Mouse (Mus musculus) layer of hippocampus, adult 8-10 months (tissue): Measurements from ENCODE around the gene Aktip. TPM values are rescaled to one million over a fixed set of nuclear protein-coding genes. Genes with fewer than 3 reads are reported as not detected.

ENCODE experiments used
- DNase-seq, 2 experiments: peaks; one replicate each; pipeline ENCODE4 v3.0.0; 2022; ENCODE audit warnings: low spot score in 2 of 2
- total RNA-seq, 4 experiments: library from RNA; stranded (reverse); gene quantifications; 2 replicates each; pipeline ENCODE4 v1.2.4; 2022

Aktip gene
- 100 to 1,000 TPM in 1 of 4 experiments, 10 to 100 TPM in 3; 98.6 to 105 (median 99.4) TPM for total RNA-seq

DNA sequence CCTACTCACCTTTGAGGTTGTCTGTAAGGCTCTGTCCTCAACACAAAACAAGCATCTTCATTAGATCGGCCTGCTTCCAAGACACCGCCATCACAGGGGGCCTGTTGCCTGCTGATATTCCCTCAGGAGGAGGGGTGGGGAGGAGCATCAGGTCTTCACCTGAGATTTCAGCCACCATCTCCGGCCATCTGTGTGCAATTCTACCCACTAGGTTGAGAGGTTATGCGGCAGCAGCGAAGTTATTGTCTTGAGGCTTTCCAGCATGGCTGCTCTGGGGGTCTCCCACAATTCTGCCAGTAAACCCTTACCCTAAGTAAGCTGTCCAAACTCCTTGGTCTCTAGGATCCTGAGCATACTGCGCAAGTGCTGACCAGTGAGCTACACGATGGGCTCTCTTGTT, at the start of gene Aktip:
TSS of gene Aktip (minus strand) at position 101 of the 400 bp plus-strand sequence.
- no peak for DNase-seq

DNA sequence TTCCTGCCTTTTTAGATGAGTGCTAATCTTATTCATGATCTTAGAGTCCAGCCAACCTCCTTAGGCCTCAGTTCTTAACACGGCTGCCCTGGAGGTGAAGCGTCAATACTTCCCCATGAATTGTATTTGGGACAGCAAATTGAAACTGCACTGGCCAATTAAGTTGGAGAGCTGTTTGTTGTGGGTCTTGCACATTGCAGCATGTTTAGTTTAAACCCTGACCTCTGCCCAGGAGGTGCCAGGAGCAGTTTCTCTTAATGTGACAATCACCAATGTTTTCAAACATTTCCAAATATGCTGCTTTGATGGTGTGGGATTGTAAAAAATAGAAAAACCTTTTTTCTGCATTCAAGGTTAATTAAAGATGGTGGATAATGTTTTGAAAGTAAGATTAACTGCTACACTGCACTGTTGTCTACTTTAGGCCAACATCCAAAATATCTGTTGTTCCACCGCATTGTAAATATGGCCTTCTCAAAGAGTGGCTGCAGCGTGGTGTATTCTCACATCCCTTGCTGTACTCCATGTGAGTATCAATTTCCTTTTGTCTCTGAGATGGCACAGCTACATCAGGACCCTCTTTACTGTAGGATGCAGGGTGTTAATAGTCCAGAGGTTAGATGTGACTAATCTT, 46.2 kb upstream of the Aktip start:
- DNase-seq, result no peak

DNA sequence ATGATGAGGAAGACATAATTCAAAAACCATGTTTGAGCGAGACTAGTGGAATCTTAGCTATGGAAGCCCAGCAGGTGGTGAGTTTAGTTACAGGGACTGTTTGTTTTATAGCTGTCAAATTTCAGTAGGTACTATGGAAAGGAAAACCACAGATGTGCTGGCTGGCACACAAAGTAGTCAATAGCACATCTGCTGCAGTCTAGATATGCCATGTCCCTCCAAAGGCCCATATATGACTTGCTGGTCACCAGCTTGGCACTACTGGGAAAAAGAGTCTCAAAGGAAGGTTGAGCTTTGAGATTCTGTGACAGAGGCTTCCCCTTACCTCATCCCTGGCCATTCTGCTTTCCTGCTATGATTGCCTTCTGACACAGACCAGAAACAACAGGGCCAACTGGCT, 42.9 kb upstream of the Aktip start:
- no peak for DNase-seq

DNA sequence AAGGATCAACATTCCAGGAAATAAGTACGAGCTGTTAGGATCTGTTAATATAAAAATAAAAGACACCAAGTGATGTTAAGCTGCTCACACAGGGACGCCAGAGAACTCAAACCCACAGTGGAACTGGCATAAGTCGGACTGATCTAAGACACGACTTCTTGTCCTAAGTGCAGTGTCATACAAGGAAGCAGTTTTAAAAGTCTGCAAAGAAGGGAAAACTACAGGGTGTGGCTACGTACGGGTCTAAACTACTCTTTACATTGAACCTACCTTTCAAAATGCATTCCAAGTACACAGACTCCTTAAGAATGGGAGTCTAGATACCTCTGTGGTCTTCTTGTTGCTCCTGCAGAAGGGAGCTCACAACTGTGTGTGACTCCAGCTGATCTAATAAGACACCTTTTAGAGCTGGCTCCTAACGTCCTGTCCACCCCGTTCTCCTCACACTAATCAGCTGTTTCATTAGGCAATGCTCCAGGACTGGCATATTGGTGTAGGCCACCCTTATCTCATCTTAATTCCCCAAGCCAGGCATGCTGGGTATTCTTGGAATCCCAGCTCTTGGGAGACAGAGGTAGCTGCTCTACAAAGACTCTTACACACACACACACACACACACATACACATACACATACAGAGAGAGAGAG, 42.2 kb upstream of the Aktip start:
- no peak for DNase-seq

DNA sequence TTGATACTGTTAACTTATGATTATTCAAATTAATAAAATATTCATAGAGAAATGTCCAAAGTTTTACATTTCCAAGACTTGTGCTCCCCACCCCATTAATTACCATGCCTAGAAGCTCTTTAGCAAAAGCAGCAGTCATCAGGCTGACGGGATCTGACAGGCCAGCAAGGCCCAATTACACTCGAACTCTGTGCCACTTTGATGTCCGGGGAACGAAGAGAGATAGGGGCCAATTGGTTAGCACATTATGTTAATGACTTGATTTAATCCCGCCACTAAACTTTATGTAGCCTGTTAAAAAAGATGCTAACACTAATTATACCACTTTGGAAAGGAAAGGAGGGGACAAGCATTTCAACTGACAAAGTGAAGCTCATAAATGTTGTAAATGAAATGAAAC, 41.6 kb upstream of the Aktip start:
- DNase-seq, result no peak

DNA sequence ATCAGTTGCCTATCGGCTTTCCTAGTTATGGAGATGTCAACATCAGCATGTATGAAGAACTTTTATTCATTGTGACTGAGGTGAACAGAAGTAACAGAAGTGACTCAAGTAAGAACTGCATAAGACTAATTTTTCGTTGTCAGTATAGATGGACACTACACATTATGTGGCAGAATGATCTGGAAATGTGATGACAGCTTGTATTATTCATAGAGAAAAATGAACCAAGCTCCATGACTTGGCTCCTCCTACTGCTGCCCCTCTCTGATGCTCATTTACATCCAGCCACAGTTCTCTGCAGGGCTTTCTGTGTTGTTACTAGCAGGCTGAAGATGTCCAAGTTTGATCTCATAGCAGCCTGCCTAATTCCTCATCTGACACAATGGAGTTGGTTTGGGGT, 37.4 kb upstream of the Aktip start:
- no peak for DNase-seq

DNA sequence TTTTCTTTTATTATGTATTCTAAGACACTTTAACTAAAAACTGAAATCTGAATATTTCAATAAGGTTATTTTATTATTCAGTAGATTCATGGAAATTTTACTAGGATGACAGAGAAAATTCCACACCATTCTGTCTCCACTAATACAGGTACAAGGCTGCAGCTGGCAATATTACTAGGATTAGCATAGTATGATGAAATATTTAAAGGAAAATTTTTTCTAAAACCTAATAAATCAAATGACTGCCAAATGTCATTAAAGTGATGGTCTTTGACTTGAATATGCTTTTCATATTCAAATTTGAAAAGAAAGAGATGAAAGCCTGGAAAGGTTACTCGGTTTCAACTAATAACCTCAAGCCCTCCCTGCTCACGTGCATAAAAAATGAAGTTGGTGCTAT, 34.3 kb upstream of the Aktip start:
- DNase-seq, result no peak

- DNase-seq, result no peak
Observed at GRCm38 (mm10) chr8:91227421-91227841, 27.7 kb upstream of the Aktip start.

GRCm38 (mm10) chr8:91224227-91224626, 24.5 kb upstream of the Aktip start:
- DNase-seq, result no peak

DNA sequence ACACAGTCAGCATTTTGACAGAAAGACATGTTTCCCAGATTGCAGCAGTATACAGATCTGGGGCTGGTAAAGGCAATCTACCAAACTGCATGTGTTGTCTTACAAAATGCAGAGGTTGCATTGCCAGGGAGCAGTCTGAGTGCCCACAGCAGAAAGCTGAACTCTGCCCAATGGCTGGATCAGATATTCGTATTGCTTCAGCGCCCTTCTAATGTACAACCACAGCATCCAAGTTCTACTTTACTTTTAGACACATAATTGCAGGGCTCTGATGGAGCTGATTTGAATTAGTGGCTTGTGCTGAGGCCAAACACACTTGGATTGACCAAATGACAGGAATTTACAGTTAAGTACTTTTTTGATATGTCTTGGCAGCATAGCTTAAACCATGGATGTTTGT, 22.1 kb upstream of the Aktip start:
- no peak for DNase-seq

DNA sequence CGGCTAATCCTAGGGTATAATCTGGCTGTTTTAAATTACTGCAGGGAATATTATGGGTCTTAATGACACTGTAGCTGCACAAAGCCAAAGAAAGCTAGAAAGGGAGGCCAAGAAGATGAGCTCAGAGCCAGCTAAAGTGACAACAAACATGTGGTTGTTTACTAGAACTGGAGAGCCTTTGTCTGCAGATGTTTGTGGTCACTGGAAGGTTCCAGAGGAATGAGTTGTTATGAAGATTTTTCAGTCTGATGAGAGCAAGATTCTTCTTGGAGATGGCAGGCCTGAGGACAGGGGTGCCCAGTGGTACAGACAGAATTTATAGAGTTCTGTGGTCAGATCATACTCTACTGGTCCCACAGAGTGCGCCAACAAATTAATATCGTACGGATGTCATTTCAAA, 18.5 kb upstream of the Aktip start:
- no peak for DNase-seq

GRCm38 (mm10) chr8:91217062-91217905, 17.5 kb upstream of the Aktip start:
- no peak for DNase-seq

GRCm38 (mm10) chr8:91214287-91214686, 14.5 kb upstream of the Aktip start:
- DNase-seq, result no peak

GRCm38 (mm10) chr8:91212948-91213347, 13.2 kb upstream of the Aktip start:
- DNase-seq, result no peak

GRCm38 (mm10) chr8:91209658-91210057, 9.9 kb upstream of the Aktip start:
- no peak for DNase-seq

DNA sequence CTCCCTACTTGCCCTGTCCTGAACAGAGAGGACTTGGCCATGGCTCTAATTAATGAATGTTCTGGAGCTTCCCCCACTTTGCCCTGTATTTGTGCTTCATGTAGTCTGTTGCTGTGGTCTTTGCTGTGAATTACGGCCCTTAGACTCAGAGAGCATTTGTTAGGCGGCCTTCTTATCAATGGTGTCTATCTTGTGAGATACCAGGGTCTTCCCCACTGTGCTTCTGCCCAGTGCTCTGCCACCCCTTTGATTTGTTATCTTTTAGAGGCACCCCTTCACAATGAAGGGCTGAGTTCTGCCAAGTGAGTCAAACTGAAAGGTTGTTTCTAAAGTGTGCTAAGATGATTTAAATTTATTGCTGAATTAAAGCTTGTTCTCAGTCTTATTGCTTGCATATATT, 7.9 kb upstream of the Aktip start:
- no peak for DNase-seq

DNA sequence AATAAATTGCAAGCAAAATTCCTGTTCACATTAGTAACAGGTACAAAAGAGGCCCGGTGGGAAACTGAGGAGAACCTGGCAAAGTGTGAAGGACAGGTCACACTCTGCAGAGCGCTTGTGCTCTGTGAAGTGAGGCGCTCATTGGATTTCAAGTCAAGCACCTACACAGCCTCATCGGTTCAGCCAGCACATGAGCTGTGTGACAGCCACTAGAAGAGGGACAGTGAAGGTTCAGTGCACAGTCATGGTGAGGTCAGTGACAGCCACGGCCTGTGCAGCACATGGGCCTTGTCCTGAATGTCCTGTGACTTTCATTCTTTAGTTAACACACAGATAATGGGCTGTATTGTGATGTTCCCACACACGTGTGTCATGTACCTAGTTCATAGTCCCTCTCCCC, 6.1 kb upstream of the Aktip start:
- no peak for DNase-seq

DNA sequence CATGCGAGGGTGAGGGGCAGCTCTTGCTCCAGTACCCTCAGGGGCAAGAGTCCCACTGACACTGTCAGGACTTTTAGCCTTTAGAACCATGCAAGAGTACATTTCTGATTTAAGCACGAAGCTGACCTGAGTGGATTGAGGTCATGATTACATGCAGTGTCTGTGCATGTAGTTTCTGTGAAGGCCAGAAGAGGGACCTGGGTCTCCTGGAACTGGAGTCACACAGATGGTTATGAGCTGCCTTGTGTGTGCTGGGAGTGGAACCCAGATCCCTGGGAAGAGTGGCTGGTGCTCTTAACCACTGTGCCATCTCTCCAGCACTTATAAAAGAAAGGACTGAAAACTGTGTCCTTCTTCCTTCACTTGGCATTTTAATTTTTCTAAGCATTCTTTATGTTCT, 1.4 kb upstream of the Aktip start:
- no peak for DNase-seq

GRCm38 (mm10) chr8:91198036-91198435, 1.7 kb downstream of the Aktip start:
- no peak for DNase-seq

- DNase-seq, result no peak
Observed at GRCm38 (mm10) chr8:91197233-91197632, 2.5 kb downstream of the Aktip start.

DNA sequence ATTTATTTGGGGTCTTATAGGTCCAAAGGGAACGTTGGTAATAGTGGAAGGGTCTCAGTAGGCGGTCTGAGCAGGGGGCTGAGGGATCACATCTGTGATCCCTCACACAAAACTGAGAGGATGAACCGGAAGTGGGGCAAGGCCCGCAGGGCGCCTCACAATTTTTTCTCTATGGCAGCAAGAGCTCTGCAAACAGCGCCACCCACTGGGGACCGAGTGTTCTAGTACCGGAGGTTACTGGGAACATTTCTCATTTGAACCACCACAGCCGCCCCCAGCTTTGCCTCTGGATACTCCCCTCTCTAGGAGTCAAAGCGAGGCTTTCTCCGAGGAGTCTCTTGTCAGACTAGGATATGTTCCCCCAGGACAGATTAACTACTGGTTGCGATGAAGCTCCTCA, 3.1 kb downstream of the Aktip start:
- no peak for DNase-seq

GRCm38 (mm10) chr8:91194081-91194480, 5.7 kb downstream of the Aktip start:
- DNase-seq, result no peak

- no peak for DNase-seq
Observed at GRCm38 (mm10) chr8:91192941-91193340, 6.8 kb downstream of the Aktip start.
